Mouse (Mus musculus): ENCODE data around the gene Synpr. TPM values are rescaled to one million over a fixed set of nuclear protein-coding genes. Genes with fewer than 3 reads are reported as not detected.

Synpr gene
- total RNA-seq, 2 experiments from 2014 or later = 178 to 179 TPM

DNA sequence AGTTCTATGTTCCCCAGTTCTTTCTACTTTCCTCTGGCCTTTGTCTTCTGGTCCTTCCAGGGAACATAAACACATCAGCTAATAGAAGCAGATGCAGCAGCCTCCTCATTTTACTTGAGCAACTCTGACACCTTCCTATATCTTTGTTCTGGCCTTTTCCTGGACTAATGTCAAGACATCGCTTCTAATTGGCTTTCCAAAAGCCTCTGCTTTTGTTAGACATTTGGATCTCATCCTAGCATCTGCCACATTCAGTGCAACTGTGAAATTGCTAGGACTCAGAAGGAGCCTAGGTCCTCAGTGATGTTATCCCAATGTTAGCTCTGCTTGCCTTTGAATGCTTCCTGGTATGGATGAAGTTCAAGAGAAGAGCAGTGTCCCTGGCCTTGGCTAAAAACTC, 193.2 kb downstream of the Synpr start:
- DNase-seq (ENCODE audit: low spot score in 2 of 2) = no peak
- no peak for TF ChIP-seq CTCF (conservative IDR thresholded peaks at IDR 0.05)
- Histone ChIP-seq H3K27ac (no peak overlapping the region), H3K4me3 (no peak overlapping the region)

DNA sequence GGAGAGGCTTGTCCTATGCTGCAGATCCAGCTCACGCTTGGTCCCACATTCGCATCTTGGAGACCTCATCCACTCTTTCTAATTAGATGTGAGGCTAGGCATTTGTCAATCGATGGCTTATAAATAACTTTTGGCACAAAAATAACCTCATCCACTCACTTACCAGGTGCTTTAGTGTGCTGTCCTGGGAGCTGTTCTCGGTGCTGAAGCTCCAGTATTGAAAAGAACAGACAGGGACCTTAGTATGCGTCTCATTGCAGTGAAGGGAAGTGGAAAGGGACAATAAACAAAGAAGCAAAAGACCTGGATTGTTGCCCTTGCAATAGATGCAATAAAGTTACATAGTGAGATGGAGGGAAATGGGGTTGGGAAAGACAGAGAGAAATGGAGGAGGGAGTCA, 220.8 kb downstream of the Synpr start:
- DNase-seq (ENCODE audit: low spot score in 2 of 2) = no peak
- no peak for TF ChIP-seq CTCF (conservative IDR thresholded peaks at IDR 0.05)
- Histone ChIP-seq H3K27ac (no peak overlapping the region), H3K4me3 (no peak overlapping the region)

DNA sequence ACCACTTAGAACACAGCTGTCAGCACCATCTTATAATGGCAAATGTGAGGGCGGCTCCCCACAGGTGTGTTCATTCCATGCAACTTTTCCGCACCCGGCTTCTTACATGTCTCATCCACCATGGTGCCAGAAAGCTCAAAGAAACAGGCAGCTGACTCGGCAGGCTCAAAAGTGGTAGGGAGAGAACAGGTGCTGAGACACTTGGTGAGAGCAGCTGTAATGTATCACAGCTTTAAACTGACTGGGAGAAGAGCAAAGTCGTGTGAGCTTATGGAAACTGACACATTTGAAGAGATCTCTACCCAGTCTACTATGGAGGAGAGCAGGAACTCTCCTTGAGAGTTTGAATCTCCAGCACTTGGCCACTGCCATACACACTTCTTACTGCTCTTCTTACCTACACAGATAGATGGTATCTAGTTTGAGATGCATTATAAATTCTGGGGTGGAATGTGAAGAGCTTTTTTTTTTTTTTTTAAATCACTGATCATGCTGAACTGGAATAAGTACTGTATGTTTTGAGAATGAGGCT, 234.1 kb downstream of the Synpr start:
- DNase-seq (ENCODE audit: low spot score in 2 of 2) = no peak
- Histone ChIP-seq H3K4me3 (no peak overlapping the region), H3K27ac (no peak overlapping the region)
- TF ChIP-seq CTCF (conservative IDR thresholded peaks at IDR 0.05) = no peak

DNA sequence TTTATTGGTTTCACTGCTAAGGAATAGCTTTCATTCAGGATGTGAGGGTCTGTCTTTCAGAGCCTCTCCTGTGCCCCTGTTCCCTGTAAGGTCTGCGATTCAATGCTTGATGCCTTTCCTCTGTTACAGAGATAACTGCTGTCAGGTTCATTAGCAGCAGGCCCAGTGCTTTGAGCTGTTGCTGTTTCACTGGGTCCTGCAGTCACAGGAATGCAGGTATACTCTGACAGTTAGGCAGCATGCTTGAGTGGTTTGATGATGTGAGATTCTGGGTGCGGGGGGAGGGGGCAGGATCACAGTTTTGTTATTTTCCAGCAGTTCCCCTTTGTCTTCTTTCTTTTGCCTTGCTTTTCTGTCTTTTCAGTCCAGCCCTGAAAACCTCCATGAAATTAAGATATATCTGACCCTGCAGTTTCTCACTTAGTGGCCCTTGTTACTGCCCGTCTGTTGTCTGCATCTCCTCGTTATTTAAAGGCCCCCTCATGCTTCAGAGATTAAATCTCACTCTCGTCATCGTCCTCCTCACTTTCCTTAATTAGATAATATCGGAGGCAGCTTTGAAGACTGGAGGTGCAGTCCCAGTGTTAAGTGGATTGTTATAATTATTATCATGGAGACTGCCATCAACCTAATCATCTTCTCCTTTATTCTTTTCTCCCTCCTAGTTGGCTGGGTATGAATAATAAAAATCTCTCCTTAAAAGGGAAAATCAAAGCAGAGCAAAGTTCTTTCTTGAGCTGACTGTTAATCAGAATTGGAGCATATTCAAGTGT, 234.8 kb downstream of the Synpr start:
- TF ChIP-seq CTCF (conservative IDR thresholded peaks at IDR 0.05) = no peak
- DNase-seq (ENCODE audit: low spot score in 2 of 2) = no peak
- Histone ChIP-seq H3K4me3 (no peak overlapping the region), H3K27ac (no peak overlapping the region)

DNA sequence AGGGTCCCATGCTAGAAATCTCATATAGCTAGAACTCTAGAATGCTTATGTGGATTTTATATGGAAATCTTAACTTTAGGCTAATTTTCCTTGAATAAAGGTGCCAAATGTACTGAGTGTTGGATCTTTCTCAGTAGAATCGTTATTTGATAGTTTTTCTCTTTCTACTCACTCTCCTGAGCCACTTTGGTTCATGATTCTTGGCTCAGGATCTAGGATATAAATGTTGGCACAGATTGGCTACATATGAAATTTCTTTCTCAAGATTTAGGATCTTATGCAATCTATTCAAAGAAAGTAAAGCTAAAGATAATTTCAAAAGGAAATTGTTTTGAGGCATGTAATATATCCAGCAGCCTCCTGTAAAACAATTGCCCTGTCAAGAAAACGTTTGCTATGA, 263.2 kb downstream of the Synpr start:
- no peak for DNase-seq (ENCODE audit: low spot score in 2 of 2)
- no peak for TF ChIP-seq CTCF (conservative IDR thresholded peaks at IDR 0.05)
- H3K27ac ChIP-seq = no peak overlapping the region
- no peak overlapping the region for H3K4me3 ChIP-seq

DNA sequence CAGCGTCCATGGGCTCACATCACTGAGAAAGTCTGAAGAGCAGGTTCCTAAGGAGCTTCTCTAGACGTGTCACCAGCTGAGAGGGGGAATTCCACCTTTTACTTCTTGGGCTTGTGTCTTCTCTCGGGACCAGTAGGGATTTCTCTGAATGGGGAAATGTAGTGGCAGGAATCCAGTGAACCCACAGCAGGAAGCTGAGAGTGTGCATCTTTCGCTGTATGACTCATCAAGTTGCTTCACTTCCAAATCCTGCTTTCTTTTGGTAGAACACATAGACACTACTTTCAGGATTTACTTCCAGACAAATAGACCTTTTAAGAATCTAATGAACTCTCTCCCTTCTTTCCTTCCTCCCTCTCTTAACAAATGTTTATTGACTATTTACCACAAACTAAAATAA, 266.6 kb downstream of the Synpr start:
- peak in 1 of 2 experiments; percentile 1 for DNase-seq (ENCODE audit: low spot score in 2 of 2)
- H3K27ac ChIP-seq = no peak overlapping the region
- no peak for TF ChIP-seq CTCF (conservative IDR thresholded peaks at IDR 0.05)
- H3K4me3 ChIP-seq = no peak overlapping the region

DNA sequence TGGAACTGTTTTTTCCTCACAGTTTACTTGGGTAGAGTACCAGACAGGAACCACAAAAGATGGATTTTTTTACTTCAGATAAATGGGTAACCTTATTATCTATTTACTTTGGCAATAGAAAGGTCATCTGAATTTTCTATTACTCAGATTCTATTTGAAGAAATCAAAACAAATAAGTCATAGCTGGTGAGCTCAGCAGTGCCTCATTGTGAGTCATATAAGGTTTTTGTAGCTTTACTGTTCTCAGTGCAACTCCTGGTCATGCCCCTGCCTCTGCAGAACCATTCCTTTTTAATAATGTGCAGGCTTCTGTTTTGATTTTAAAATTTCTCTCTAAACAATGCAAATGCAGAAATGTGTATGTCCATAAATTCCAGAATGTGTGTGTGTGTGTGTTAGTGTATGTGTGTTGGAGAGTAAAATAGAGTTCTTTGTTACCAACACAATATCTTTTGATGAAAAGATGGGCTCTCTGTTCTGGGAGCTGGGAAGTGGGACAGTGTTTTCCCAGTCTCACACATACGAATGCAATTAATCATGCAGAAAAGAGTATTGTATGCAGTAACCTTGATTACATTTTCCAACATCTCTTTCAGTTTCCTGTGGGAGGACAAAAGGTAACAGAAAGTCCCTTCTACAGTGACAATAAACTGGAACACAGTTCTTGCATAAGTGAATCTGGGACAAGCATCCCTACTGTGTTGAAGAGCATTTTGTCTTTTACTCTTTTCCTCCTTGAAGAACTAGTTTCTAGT, 269.2 kb downstream of the Synpr start:
- Histone ChIP-seq H3K4me3 (no peak overlapping the region), H3K27ac (no peak overlapping the region)
- no peak for TF ChIP-seq CTCF (conservative IDR thresholded peaks at IDR 0.05)
- no peak for DNase-seq (ENCODE audit: low spot score in 2 of 2)

DNA sequence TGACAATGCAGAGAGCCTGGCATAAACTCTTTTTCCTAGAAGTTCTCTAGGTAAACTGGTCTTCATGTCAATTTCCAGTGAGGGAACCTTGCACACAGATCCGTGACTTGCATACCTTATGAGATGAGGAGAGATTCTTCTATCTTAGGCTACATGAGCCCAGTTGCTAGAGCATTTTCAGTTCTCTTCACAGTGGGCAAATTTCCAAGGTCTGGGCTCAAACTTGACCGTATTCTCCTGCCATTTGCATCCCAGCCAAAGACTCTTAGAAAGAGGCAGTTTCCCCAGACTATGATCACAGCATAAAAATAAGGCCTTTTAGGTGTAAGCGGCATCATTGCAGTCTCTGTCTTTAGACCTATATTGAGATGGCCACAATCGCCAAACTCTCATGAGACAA, 270.1 kb downstream of the Synpr start:
- DNase-seq (ENCODE audit: low spot score in 2 of 2) = no peak
- no peak overlapping the region for H3K27ac ChIP-seq
- TF ChIP-seq CTCF (conservative IDR thresholded peaks at IDR 0.05) = no peak
- H3K4me3 ChIP-seq = no peak overlapping the region

DNA sequence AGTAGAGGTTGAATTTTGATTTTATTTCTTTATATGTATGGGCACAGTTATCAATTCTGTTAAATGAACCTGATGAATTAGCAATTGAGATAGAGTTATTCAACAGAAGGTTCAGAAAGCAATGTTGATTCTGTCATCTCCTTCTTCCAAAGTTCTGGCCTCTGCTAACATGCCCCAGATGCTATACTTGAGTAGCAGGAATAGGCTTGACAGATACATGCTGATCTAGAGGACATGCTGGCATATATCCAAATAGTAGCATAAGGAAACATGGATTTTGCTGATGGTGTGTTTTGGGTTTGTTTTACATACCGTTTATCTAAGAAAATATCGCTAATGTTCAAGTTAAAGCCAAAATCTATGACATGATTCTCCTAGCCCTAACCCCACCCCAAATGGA, 273.5 kb downstream of the Synpr start:
- TF ChIP-seq CTCF (conservative IDR thresholded peaks at IDR 0.05) = no peak
- no peak overlapping the region for H3K27ac ChIP-seq
- H3K4me3 ChIP-seq = no peak overlapping the region
- no peak for DNase-seq (ENCODE audit: low spot score in 2 of 2)

DNA sequence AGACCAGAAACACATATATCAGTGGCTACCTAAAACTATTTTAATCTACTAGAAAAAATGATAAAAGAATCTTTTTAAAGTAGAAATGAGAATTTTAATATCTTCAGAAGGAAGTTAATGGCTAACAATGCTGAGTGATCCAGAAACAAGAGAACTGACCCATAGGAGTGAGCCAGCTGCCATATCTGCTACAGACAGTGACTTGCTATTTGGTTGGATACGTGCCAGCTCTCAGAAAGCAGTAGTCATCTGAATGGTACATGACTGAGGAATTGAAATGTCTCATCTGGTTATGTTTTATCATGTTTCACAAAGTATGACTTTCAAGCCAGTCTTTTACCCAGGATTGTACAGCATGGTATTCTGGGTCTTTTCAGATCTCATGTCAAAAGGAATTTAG, 282.7 kb downstream of the Synpr start:
- no peak for DNase-seq (ENCODE audit: low spot score in 2 of 2)
- H3K27ac ChIP-seq = no peak overlapping the region
- no peak for TF ChIP-seq CTCF (conservative IDR thresholded peaks at IDR 0.05)
- no peak overlapping the region for H3K4me3 ChIP-seq

DNA sequence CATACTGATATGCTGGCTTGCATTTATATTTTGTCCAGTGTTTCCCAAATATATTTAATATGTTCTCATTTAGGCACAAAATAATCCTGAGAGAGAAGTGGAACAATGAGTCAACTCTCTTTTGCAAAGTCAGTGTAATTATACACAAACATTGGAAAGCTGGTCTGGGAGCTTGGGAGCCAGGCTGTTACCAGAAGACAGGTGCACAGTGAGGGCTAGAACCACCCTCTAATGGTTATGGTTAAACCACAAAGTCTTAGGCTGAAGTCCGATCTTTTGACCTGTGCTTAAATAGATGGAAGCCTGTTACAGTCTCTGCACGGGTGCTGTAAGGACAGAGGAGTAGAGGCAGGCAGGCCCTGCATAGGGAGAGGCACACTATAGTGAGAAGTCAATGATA, 283.4 kb downstream of the Synpr start:
- no peak for DNase-seq (ENCODE audit: low spot score in 2 of 2)
- Histone ChIP-seq H3K4me3 (no peak overlapping the region), H3K27ac (no peak overlapping the region)
- no peak for TF ChIP-seq CTCF (conservative IDR thresholded peaks at IDR 0.05)

DNA sequence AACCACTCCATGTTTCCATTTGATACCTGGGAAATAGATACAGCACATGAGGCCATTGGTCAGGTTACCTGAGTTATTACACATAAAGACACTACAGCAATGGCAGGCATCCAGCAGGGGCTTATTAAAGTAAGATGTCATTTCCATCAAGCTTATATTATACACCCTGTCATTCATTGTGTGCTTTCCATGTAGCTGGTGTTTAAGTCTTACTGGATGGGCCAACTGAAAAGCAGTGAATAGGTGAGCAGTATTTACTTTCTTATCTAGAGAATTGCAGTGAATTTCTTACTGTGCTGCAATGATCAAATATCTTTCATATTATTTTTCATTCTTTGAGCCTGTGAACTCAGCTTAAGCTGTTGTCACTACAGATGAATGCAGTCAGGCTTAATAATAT, 287.4 kb downstream of the Synpr start:
- Histone ChIP-seq H3K4me3 (no peak overlapping the region), H3K27ac (no peak overlapping the region)
- no peak for DNase-seq (ENCODE audit: low spot score in 2 of 2)
- no peak for TF ChIP-seq CTCF (conservative IDR thresholded peaks at IDR 0.05)

DNA sequence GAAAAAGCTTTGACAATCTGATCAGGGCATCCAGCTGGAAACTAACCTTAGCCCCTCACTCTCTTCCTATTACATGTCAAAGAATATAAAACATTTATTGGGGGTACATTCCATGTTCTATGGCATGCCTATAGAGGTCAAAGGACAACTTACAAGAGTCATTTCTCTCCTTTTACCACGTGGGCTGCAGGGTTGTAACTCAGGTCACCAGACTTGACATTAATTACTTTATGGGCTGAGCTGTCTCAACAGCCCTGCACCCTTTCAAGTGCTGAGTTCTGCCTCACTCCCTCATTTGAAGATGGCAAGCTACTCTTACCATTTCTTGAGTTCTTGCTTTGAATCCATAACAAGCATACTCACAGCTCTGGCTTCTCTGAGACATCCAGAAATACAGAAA, 287.9 kb downstream of the Synpr start:
- Histone ChIP-seq H3K4me3 (no peak overlapping the region), H3K27ac (no peak overlapping the region)
- TF ChIP-seq CTCF (conservative IDR thresholded peaks at IDR 0.05) = no peak
- no peak for DNase-seq (ENCODE audit: low spot score in 2 of 2)

DNA sequence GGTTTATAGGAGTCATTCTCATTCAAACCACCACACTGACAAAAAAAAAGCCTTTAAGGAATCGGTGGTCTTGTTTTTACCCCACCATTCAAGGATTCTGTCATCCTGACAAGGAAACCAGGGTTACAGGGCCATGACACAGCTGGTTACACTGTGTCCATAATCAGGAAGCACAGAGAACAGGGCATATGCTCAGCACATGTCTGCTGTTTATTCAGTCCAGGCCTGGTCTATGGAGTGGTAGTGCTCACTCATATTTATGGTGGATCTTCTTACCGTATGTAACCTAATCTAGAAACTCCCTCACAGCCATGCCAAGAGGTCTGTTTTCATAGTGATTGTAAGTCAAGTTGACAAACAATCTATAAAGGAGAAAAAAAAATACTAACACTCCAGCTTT, 293.5 kb downstream of the Synpr start:
- H3K27ac ChIP-seq = no peak overlapping the region
- no peak for DNase-seq (ENCODE audit: low spot score in 2 of 2)
- no peak overlapping the region for H3K4me3 ChIP-seq
- TF ChIP-seq CTCF (conservative IDR thresholded peaks at IDR 0.05) = no peak
